Mouse (Mus musculus) lung, postnatal 0 days (tissue): ENCODE results near the gene 6430571L13Rik. TPM values are rescaled to one million over a fixed set of nuclear protein-coding genes. Genes with fewer than 3 reads are reported as not detected.

ENCODE experiments used
- ATAC-seq: fragments of 200-750 bp; cut with Nextera tagmentation; 2 replicates; pipeline ENCODE4 v1.8.0; 2017; ENCODE audit warnings: moderate library complexity
- DNase-seq: peaks from one replicate; pipeline ENCODE4 v3.0.0-alpha.2; 2016; ENCODE audit warnings: low spot score
- H3K27ac ChIP-seq: fragments of 300-500 bp; sonication (generic); 2 replicates; pipeline ENCODE4 v1.5.1; 2014; ENCODE audit warnings: antibody characterized with exemption, mild to moderate bottlenecking, low read length, mixed read lengths
- H3K27me3 ChIP-seq: fragments of 300-500 bp; sonication (generic); replicated peaks from 2 replicates; pipeline ENCODE4 v1.6.1; 2014; ENCODE audit warnings: low read length, mixed read lengths; ENCODE audit not compliant: insufficient read depth
- H3K36me3 ChIP-seq: fragments of 300-500 bp; sonication (generic); 2 replicates; pipeline ENCODE4 v1.6.1; 2014; ENCODE audit warnings: low read length, mixed read lengths; ENCODE audit not compliant: insufficient read depth
- H3K4me1 ChIP-seq: fragments of 300-500 bp; sonication (generic); 2 replicates; pipeline ENCODE4 v1.6.1; 2014; ENCODE audit warnings: antibody characterized with exemption, low read depth, low read length, mixed read lengths; ENCODE audit not compliant: insufficient read depth
- H3K4me2 ChIP-seq: fragments of 300-500 bp; sonication (generic); replicated peaks from 2 replicates; pipeline ENCODE4 v1.6.1; 2014; ENCODE audit warnings: low read depth, mild to moderate bottlenecking, low read length, moderate library complexity, mixed read lengths
- H3K4me3 ChIP-seq: fragments of 300-500 bp; sonication (generic); 2 replicates; pipeline ENCODE4 v1.5.1; 2014; ENCODE audit warnings: low read depth, low read length
- H3K9ac ChIP-seq: fragments of 300-500 bp; sonication (generic); replicated peaks from 2 replicates; pipeline ENCODE4 v1.6.1; 2014; ENCODE audit warnings: low read depth, mild to moderate bottlenecking
- H3K9me3 ChIP-seq: fragments of 300-500 bp; sonication (generic); 2 replicates; pipeline ENCODE4 v1.6.1; 2016; ENCODE audit warnings: low read length, mixed read lengths
- CTCF ChIP-seq: IDR thresholded peaks from 2 replicates; pipeline ENCODE4 v1.5.1; 2016; ENCODE audit warnings: antibody characterized with exemption, mild to moderate bottlenecking
- EP300 ChIP-seq: IDR thresholded peaks from 2 replicates; pipeline ENCODE4 v1.6.1; 2016; ENCODE audit warnings: antibody characterized with exemption, mild to moderate bottlenecking, control low read depth
- WGBS: fragments of 180-500 bp; shearing (Covaris S2); extraction: QIAGEN DNeasy Blood & Tissue Kit; methylation state at CpG from one replicate; pipeline ENCODE4 v1.1.7; 2014; 5-methylcytosine and 5-hydroxymethylcytosine counted together
- polyA plus RNA-seq: library from polyadenylated mRNA; unstranded; fragments of >200 nt; fragmentation: Nextera tagmentation; extraction: Ambion mirVana; gene quantifications from 2 replicates; pipeline ENCODE4 v1.2.1, GENCODE M21; 2015

Gene 6430571L13Rik
- polyA plus RNA-seq, 1 experiment from 2014 or later: 0.23 TPM

DNA sequence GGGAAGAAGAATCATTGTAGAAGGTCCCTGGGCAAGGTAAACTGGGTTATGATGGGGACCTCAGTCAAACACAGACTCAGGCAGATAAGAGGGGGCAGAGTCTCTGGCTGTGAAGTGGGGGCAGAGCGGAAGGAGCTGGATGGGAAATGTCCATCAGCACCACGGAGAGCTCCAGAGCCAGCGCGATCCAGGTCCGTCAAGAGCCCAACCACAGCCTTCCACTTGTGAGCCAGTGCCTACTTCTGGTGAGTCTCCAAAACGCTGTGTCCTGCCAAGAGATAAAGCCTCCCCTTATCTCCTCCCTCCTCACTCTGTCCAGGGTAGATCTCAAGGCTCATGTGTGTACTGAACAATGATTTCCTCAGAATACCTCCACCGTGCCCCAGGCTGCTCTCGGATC is 41.3 kb downstream of the 6430571L13Rik start:
- WGBS: 11% methylated on average over 8 of the region's 8 CpGs

DNA sequence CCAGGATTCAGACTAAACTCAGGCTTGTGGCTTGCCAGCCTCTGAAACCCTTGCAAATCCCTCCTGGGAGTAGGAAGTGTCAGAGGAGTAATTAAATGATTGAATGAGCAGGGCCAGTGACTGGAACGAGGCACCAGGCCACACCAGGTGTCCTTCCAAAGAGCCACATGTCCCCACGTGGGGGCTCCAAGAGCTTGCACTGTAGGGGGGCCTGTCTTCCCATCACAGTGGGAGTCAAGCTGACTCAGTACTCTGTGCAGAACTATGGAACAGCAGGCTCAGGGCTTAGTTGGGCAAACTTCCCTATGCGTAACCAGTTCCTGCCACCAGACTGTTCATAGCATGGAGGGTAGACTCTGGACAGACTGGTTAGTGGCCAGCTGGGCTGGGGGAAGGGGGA is 44.0 kb downstream of the 6430571L13Rik start:
- Histone ChIP-seq H3K27ac (no peak overlapping the region), H3K9ac (no peak overlapping the region), H3K36me3 (no peaks in the 10 kb centered on the region), H3K27me3 (peaks cover 8% of the 10 kb centered on the region; the same call in 1 of the 2 replicates), H3K4me2 (no peak overlapping the region), H3K9me3 (no peaks in the 10 kb centered on the region), H3K4me3 (no peak overlapping the region), H3K4me1 (no peaks in the 10 kb centered on the region)
- DNase-seq (no peak), ATAC-seq (no peak)
- TF ChIP-seq CTCF (no peak), EP300 (no peak)
- WGBS: 36% methylated on average over 3 of the region's 3 CpGs

More for the DNA sequence above, 41.3 kb downstream of the 6430571L13Rik start:
- Histone ChIP-seq H3K9ac (no peak overlapping the region), H3K27me3 (peaks cover 28% of the 10 kb centered on the region), H3K4me1 (no peaks in the 10 kb centered on the region), H3K36me3 (no peaks in the 10 kb centered on the region), H3K4me3 (no peak overlapping the region), H3K4me2 (no peak overlapping the region), H3K27ac (no peak overlapping the region), H3K9me3 (no peaks in the 10 kb centered on the region)
- ATAC-seq: no peak
- no peak for TF ChIP-seq CTCF
- DNase-seq: peak; percentile 62

GRCm38 (mm10) chr9:107386722-107387121 is 46.3 kb downstream of the 6430571L13Rik start:
- Histone ChIP-seq H3K27ac (no peak overlapping the region), H3K4me3 (no peak overlapping the region), H3K9me3 (no peaks in the 10 kb centered on the region), H3K4me1 (no peaks in the 10 kb centered on the region), H3K4me2 (no peak overlapping the region), H3K27me3 (peaks cover 7% of the 10 kb centered on the region; the same call in 1 of the 2 replicates), H3K9ac (no peak overlapping the region), H3K36me3 (no peaks in the 10 kb centered on the region)
- DNase-seq (no peak), ATAC-seq (no peak)
- TF ChIP-seq EP300: no peak
- peak; percentile 60 for TF ChIP-seq CTCF
- WGBS: 59% methylated on average over 3 of the region's 3 CpGs

DNA sequence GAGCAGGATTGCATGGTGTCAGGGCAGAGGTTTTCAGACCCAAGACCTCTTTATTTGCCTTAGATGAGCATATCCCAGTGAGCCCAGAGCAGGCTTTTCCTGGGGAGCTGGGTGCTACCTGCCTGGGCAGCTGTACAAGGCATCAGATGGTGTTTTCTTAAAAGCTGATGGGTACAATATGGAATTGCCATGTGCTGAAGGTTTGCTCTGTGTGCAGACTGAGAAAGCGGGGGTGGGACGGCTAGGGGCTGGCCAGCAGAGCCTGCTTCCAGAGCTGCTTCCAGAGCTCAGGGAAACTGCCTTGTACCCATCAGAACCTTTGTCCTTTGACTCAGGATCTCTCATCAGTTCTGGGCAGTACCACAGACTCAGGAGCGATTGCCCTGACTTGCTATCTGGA is 47.3 kb downstream of the 6430571L13Rik start:
- H3K9me3 ChIP-seq: no peaks in the 10 kb centered on the region
- no peak overlapping the region for H3K9ac ChIP-seq
- no peaks in the 10 kb centered on the region for H3K4me1 ChIP-seq
- no peak for ATAC-seq
- no peak overlapping the region for H3K4me3 ChIP-seq
- 90% methylated on average over 3 of the region's 3 CpGs for WGBS
- no peak overlapping the region for H3K27ac ChIP-seq
- no peaks in the 10 kb centered on the region for H3K36me3 ChIP-seq
- no peaks in the 10 kb centered on the region for H3K27me3 ChIP-seq
- TF ChIP-seq CTCF (no peak), EP300 (no peak)
- H3K4me2 ChIP-seq: no peak overlapping the region
- DNase-seq: no peak

DNA sequence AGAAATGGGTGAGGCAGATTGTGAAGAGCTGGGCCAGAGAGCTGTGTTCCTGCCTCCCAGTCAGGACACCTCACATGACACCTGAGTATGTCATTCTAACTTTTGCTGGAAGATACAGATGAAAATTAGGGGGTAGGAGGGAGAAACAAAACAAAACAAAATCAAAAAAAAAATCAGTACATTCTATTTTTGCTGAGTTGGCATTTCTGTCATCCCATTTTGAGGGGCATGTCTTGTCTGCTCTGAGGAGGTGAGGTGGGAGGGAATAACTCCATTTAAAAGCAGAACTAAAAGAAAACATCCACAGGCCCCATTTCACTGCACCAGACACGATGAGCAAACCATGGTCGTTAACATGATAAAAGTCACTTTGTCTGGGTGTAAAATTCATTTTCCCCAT is 47.9 kb downstream of the 6430571L13Rik start:
- Histone ChIP-seq H3K9ac (no peak overlapping the region), H3K4me3 (no peak overlapping the region), H3K36me3 (no peaks in the 10 kb centered on the region), H3K4me2 (no peak overlapping the region), H3K9me3 (no peaks in the 10 kb centered on the region), H3K27ac (no peak overlapping the region), H3K27me3 (no peaks in the 10 kb centered on the region), H3K4me1 (no peaks in the 10 kb centered on the region)
- WGBS: 49% methylated on average over 2 of the region's 2 CpGs
- ATAC-seq (no peak), DNase-seq (no peak)
- no peak for TF ChIP-seq EP300
- no peak for TF ChIP-seq CTCF

- ATAC-seq: no peak
- Histone ChIP-seq H3K27me3 (peaks cover 35% of the 10 kb centered on the region), H3K36me3 (no peaks in the 10 kb centered on the region)
These were observed 56.0 kb downstream of the 6430571L13Rik start for GRCm38 (mm10) chr9:107396397-107396796.

DNA sequence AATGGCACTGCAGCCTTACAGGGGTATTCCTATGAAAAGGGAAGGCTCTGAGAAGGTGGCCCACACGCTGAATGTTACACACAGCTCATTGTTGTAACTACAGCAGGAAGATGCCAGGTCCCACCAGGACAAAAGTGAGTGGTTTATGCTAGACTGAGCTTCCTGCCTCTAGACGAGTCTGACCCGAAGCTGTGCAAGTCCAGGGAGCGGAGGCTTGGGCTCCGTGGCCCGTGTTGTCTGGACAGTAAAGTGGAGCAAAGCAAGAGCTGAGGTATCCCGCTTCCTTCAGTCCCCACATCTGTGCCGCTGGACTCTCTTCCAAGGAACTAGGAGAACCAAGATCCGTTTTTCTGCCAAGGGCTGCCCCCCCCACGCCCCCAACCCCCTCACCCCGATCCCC is 58.6 kb downstream of the 6430571L13Rik start:
- Histone ChIP-seq H3K27me3 (peaks cover 55% of the 10 kb centered on the region), H3K36me3 (no peaks in the 10 kb centered on the region), H3K9ac (no peak overlapping the region), H3K4me3 (no peak overlapping the region), H3K4me2 (no peak overlapping the region), H3K27ac (no peak overlapping the region), H3K9me3 (no peaks in the 10 kb centered on the region), H3K4me1 (peaks cover 5% of the 10 kb centered on the region)
- TF ChIP-seq EP300 (no peak), CTCF (no peak)
- no peak for ATAC-seq
- DNase-seq: no peak
- WGBS: 21% methylated on average over 11 of the region's 11 CpGs

More at GRCm38 (mm10) chr9:107396397-107396796, 56.0 kb downstream of the 6430571L13Rik start:
- Histone ChIP-seq H3K9me3 (no peaks in the 10 kb centered on the region), H3K4me1 (peaks cover 5% of the 10 kb centered on the region), H3K4me3 (no peak overlapping the region), H3K9ac (no peak overlapping the region), H3K4me2 (no peak overlapping the region), H3K27ac (no peak overlapping the region)
- DNase-seq: no peak
- peak; percentile 37 for TF ChIP-seq CTCF
- no peak for TF ChIP-seq EP300
- 28% methylated on average over 4 of the region's 4 CpGs for whole genome bisulfite sequencing
